Mouse (Mus musculus): Measurements from ENCODE around the gene Rabgap1l.
A peak's percentile ranks its signal among the peaks of the same experiment; 100 is the strongest.

Gene Rabgap1l

GRCm38 (mm10) chr1:160792686-160793355 lies at the start of gene Rabgap1l:
Gene Rabgap1l (minus strand): TSS chr1:160793211.
- DNase-seq = peak; percentile 84

- no peak for DNase-seq
Measured at GRCm38 (mm10) chr1:160842567-160842966, 49.6 kb upstream of the Rabgap1l start.

- DNase-seq = no peak
Measured at GRCm38 (mm10) chr1:160840618-160841017, 47.6 kb upstream of the Rabgap1l start.

DNA sequence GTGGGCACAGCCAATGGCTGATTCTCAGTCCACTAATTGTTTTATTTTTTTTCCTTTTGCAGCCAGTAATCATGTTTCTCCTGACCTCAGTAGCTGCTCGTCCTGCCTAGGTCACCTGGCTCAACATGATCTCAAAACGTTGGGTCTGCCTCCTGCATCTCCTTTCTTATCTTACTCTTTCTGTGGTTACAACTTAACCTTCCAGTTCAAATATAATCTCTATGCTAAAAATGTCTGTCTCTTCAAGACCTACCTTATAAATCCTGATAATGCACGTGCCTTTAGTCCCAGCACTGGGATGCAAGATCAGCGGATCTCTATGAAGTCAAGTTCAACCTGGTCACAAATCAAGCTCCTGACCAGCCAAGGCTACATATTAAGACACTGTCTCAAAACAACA lies 46.1 kb upstream of the Rabgap1l start:
- no peak for DNase-seq

- no peak for DNase-seq
Measured at GRCm38 (mm10) chr1:160834446-160834845, 41.4 kb upstream of the Rabgap1l start.

- DNase-seq = no peak
Measured at GRCm38 (mm10) chr1:160832267-160833021, 39.4 kb upstream of the Rabgap1l start.

- DNase-seq = no peak
Measured at GRCm38 (mm10) chr1:160830608-160831498, 37.8 kb upstream of the Rabgap1l start.

- DNase-seq = peak; percentile 68
Measured at GRCm38 (mm10) chr1:160825441-160825856, 32.4 kb upstream of the Rabgap1l start.

DNA sequence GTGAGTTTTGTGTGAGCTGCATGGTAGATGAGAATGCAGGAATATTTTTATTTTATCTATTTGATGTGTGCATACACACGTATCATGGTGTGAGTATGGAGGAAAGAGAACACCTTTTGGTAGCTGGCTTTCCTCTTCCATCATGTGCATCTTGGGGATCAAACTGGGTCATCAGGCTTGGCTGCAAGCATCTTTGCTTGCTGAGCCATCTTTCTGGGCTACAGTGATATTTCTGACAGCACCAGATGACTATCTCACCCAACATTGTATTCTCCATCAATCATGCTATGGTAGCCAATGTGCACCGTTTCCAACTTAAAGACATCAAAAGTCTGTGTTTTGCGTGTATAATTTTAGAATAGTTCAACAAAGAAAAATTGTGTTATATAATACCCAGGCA lies 30.6 kb upstream of the Rabgap1l start:
- peak; percentile 44 for DNase-seq

- no peak for DNase-seq
Measured at GRCm38 (mm10) chr1:160814198-160814597, 21.2 kb upstream of the Rabgap1l start.

DNA sequence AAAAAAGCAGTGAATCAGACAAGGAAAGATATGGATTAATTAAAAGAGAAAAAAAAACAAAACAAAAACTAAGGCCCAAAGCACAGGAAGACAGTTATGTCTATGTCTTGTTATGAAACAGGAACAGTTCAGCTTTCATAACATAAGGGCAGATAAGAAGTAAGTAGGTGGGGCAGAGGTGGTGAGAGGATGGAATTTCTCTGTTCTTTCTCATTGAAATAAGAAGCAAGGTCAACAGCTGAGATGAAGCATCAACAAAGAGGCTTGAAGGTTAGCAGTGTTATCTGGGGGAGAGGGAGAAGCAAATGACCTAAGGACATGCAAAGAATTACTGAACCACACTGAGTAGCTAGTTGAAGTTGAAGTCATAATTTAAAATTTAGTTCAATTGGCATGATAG lies 19.4 kb upstream of the Rabgap1l start:
- DNase-seq = no peak

GRCm38 (mm10) chr1:160811930-160812329 lies 18.9 kb upstream of the Rabgap1l start:
- no peak for DNase-seq

DNA sequence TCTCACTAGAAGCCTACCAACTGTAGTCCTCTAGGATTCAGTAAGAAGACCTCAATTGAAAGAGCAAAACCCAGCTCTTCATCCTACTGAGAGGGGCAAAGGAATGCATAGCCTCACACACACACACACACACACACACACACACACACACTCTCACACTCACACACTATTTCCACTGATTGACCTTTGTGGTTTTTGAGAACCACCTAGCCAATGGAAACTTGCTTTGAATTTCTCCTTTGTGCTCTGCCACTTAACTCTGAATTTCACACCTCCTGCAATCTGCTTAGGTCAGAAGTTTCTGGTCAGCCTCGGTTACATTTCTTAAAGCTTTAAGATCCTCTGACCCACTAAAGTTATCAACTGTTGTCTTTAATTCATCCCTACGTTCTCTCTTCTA lies 12.3 kb upstream of the Rabgap1l start:
- no peak for DNase-seq

- DNase-seq = no peak
Measured at GRCm38 (mm10) chr1:160799972-160800371, 7.0 kb upstream of the Rabgap1l start.

- DNase-seq = no peak
Measured at GRCm38 (mm10) chr1:160795016-160795415, 2.0 kb upstream of the Rabgap1l start.

DNA sequence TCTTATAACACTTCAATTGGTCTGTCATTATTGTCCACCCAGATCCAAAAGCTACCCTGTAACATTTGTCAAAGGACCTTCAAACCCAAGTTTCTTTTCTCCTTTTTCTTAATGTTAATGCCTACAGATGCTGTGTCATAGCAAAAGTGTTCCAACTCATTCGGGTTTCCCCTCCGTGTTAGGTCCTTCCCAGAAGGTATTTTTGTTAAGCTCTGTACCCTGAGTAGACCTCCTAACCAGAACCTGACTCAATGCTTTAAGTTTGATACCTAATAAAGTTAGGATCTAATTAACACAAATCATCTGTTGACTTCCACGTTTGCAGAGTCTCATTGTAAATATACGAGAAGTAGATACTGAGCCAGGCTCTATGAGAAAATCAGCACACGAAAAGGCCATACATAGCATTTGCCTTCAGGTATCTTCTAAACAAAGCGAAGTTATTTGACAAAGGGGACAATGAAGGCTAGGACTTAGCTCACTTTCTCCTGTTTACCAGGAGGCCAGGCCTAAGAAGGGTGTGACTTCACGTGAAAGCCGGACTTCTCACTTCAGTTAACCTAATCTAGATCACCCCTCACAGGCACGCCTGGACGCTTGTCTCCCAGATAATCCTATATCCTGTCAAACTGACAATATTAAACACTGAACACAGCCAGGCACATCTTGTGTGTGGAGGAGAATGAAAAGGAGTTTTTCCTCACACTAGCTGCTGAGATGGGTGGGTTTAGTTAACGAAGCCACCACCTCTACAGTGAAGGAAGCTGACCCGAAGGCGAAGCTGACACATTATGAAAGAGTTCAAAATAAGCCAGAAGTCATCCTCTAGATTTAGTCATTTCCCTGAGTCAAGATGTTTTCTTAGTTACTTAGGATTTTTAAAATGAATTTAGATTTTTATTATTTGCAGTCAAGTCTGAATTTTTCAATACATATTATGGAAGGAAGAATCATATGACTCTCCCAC lies 1.1 kb upstream of the Rabgap1l start:
- no peak for DNase-seq

DNA sequence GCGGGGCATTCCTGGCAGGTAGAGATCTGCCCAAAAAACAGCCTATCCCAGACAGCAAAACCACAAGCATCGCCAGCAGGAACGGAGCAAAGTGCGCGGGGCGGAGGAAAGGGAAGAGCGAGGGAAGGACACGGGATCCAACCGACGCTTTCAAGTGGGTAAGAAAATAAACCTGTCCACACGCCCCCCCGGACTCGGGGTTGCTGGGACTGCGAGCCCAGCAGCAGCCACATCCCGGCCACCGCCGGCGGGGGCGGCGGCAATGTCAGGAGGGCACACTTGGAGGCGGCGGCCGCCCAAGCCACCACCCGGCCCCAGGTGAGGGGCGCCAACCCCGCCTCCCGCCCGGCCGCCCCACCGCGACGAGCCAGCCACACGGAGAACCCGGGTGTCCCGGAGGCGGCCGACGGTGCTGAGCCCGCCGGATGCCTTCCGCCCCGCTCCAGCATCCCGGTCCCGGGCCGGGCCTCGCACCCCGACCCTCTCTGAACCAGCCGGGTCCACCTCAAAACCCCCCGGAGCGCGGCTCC lies 790 bp downstream of the Rabgap1l start:
- no peak for DNase-seq

- peak; percentile 47 for DNase-seq
Measured at GRCm38 (mm10) chr1:160791381-160792155, 1.4 kb downstream of the Rabgap1l start.

DNA sequence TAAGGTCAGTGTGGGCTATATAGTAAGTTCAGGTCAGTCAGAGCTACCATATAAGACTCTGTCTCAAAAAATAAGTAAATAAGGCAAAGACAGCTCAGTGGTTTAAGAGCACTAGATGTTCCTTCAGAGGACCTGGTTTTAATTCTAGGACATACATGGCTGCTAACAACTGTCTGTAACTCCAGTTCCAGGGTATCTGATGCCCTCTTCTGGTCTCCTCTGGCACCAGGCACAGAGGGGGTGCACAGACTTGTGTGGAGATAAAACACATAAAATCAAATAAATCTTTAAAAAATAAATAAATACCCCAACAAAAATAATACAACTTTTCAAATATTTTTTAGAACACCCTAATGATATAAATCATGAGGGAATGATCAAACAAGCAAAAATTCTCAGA lies 2.4 kb downstream of the Rabgap1l start:
- no peak for DNase-seq

DNA sequence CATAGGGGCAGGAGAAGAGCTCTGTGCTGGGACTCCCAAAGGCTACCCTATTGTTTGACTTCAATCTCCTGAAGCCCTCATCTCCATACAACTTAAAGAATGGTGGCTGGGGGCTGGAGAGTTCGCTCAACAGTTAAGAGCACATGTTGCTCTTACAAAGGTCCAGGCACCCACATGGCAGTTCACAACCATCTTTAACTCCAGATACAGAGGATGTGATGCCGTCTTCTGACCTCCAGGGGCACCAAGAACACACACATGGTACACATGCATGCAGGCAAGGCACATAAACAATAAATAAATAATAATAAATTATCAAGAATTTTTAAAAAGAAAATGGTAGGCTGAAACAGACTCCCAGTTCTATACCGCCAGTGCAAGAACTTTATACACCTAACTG lies 3.1 kb downstream of the Rabgap1l start:
- DNase-seq = no peak

- DNase-seq = no peak
Measured at GRCm38 (mm10) chr1:160787926-160788325, 5.1 kb downstream of the Rabgap1l start.

All from cerebellum, adult 8-10 months (tissue).